Mouse (Mus musculus): ENCODE data around the gene Gm7137. TPM values are rescaled to one million over a fixed set of nuclear protein-coding genes. Genes with fewer than 3 reads are reported as not detected.
"Not testable (repeated sequence)": the region's sequence is repeated elsewhere in the genome, so short reads cannot be mapped to it uniquely, and the experiment has no call there.

The Gm7137 gene
- polyA plus RNA-seq, 1 experiment from 2014 or later = not detected

DNA sequence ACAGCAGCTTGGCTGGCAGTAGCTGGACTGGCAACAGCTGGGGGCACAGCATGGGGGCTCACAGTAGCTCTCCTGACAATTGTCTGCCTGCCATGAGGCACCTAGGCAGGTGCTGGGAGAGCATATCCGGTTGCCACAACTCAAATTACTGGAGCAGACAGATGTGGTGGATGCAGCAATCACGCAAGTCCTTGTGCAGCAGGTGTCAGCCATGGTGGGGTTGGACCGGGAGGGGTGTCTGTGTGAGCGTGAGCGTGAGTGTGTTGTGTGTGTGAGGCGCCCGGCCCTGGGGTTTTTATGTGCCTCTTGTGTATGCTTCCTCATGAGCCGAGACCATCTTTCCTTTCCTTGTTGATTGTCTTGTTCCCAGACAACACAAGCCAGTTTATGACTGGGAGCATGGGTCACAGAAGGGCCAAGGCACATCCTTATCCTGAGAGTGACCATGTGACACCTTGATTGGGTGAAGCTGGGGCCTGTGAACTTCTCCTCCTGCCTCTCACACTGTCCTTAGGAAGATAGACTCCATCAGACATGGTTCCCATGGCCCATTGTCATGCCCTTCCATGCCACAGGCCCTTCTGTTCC is 11.0 kb upstream of the Gm7137 start, which contains the start of gene Gm19668:
Gene Gm19668, minus strand, starts transcription at position 213 of the 588 bp plus-strand sequence.
- H3K9me3 ChIP-seq (replicated peaks; ENCODE audit: control insufficient read depth, low read length) = no peaks in the 10 kb centered on the region
- no peak within 1 kb of the TSS for H3K4me2 ChIP-seq (ENCODE audit: low read length)
- DNase-seq (ENCODE audit: low spot score) = no peak
- H3K4me1 ChIP-seq (ENCODE audit: control insufficient read depth, insufficient read depth, low read length) = no peaks in the 10 kb centered on the region
- H3K36me3 ChIP-seq (ENCODE audit: control insufficient read depth, insufficient read depth, low read length) = no peaks in the 10 kb centered on the region
- H3K4me3 ChIP-seq (ENCODE audit: low read depth, low read length) = no peak within 1 kb of the TSS
- H3K9ac ChIP-seq (ENCODE audit: low read length) = no peak within 1 kb of the TSS
- 64% methylated on average over 8 of the region's 8 CpGs for WGBS
- H3K27ac ChIP-seq (ENCODE audit: low read depth, low read length) = peak within 1 kb of the TSS; percentile 58
- H3K27me3 ChIP-seq (replicated peaks; ENCODE audit: control insufficient read depth, insufficient read depth, low read length) = no peaks in the 10 kb centered on the region
- ATAC-seq = no peak

DNA sequence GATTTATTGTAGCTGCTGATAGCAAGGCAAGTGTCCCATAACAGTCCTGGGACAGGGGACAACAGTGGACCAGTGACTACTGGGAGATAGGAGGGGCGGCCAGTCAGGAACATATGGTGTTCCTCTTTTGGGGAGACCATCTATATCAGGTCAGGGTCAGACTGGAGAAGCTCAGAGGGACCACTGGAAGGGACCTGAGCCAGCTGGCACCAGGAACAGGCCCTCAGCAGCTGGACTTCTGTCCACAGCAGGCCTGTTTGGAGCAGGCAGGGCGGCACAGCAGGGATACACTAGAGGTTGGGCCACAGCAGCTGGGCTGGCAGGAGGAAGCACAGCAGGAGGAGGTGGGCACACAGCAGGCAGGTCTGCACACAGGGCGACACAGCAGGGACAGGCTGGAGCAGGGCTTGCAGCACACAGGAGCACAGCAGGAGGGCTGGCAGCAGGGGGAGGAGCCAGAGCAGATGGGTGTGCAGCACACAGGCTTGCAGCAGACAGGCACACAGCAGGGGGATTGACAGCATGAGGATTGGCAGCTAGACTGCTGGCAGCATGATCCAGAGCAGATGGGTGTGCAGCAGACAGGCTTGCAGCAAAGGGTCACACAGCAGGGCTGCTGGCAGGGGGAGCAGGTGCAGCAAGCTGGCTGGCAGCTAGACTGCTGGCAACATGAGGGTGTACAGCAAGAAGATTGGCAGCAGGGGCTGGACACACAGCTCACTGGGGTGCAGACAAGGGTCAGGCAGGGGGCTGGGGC is 10.3 kb upstream of the Gm7137 start:
- not testable (repeated sequence) for H3K4me1 ChIP-seq (ENCODE audit: control insufficient read depth, insufficient read depth, low read length); H3K36me3 ChIP-seq (ENCODE audit: control insufficient read depth, insufficient read depth, low read length); ATAC-seq; H3K4me3 ChIP-seq (ENCODE audit: low read depth, low read length); H3K27me3 ChIP-seq (replicated peaks; ENCODE audit: control insufficient read depth, insufficient read depth, low read length); H3K4me2 ChIP-seq (ENCODE audit: low read length); H3K9ac ChIP-seq (ENCODE audit: low read length); H3K9me3 ChIP-seq (replicated peaks; ENCODE audit: control insufficient read depth, low read length); DNase-seq (ENCODE audit: low spot score)
- WGBS = 32% methylated on average over 3 of the region's 3 CpGs
- H3K27ac ChIP-seq (ENCODE audit: low read depth, low read length) = peak overlapping the region; percentile 58

DNA sequence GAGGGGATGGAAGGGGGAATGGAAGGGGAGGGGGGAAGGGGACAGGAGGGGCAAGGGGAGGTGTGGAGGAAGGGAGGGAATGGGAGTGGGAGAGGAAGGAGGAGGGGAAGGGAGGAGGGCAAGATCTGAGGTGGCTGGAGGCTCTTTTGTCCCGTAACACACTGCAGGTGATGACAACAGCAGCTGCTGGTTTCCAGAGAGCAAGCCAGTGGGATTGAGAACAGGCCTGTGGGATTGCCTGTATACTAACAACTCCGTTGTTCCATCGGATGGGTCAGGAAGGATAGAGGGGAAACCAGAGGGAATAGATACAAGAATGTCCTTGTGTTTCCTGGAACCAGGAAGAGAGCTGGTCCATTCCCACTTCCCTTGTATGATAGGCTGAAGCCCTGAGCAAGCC is 9.7 kb upstream of the Gm7137 start:
- Histone ChIP-seq H3K27me3 (replicated peaks; ENCODE audit: control insufficient read depth, insufficient read depth, low read length) (no peaks in the 10 kb centered on the region), H3K4me2 (ENCODE audit: low read length) (no peak overlapping the region), H3K4me1 (ENCODE audit: control insufficient read depth, insufficient read depth, low read length) (no peaks in the 10 kb centered on the region), H3K9ac (ENCODE audit: low read length) (no peak overlapping the region), H3K36me3 (ENCODE audit: control insufficient read depth, insufficient read depth, low read length) (no peaks in the 10 kb centered on the region), H3K4me3 (ENCODE audit: low read depth, low read length) (no peak overlapping the region), H3K9me3 (replicated peaks; ENCODE audit: control insufficient read depth, low read length) (no peaks in the 10 kb centered on the region), H3K27ac (ENCODE audit: low read depth, low read length) (peak overlapping the region; percentile 58)
- ATAC-seq = no peak
- WGBS = 14% methylated on average over 3 of the region's 3 CpGs
- no peak for DNase-seq (ENCODE audit: low spot score)

DNA sequence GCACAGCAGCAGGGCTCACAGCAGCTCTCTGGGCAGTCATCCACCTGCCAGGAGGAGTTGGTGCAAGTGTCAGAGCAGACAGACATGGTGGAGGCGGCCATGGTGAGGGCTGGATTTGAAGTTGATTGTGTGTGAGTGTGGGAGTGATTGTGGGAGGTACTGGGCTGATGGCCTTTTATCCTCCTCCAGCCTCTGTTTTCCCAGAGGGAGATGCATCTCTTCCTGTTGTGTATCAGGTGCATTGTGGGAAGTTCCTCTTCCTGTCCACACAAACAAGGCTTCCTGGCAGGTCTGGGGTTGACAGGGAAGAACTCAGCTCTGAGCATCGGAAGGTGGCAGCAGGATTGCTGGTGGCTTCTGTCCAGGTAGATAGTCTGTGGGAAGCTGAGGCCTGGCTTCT is 7.0 kb upstream of the Gm7137 start, which contains the start of gene Gm9639:
Gene Gm9639, minus strand, starts transcription at position 101 of the 400 bp plus-strand sequence.
- H3K9me3 ChIP-seq (replicated peaks; ENCODE audit: control insufficient read depth, low read length) = no peaks in the 10 kb centered on the region
- H3K4me3 ChIP-seq (ENCODE audit: low read depth, low read length) = no peak within 1 kb of the TSS
- 55% methylated on average over 2 of the region's 2 CpGs for WGBS
- H3K4me2 ChIP-seq (ENCODE audit: low read length) = no peak within 1 kb of the TSS
- H3K36me3 ChIP-seq (ENCODE audit: control insufficient read depth, insufficient read depth, low read length) = no peaks in the 10 kb centered on the region
- ATAC-seq = no peak
- no peak for DNase-seq (ENCODE audit: low spot score)
- no peak within 1 kb of the TSS for H3K9ac ChIP-seq (ENCODE audit: low read length)
- no peaks in the 10 kb centered on the region for H3K4me1 ChIP-seq (ENCODE audit: control insufficient read depth, insufficient read depth, low read length)
- no peak within 1 kb of the TSS for H3K27ac ChIP-seq (ENCODE audit: low read depth, low read length)
- H3K27me3 ChIP-seq (replicated peaks; ENCODE audit: control insufficient read depth, insufficient read depth, low read length) = no peaks in the 10 kb centered on the region

DNA sequence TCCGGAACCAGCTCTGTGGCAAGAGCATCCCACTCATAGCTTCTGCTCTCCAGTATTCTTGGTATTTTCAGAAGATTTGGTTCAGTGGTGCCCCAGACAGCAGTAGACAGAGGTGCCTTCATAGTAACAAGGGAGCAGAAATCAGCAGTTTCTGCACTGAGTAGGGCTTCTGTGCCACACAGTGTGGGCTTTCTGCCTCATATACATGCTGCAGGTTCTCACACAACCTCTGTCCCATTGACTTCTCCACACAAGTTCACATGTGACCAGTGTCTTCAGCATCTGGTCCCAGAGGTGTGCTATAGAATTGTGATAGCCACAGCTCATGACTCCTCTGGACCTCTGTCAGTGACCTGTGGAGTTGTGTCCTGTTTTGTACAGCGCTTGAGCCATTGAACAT is 621 bp upstream of the Gm7137 start:
- DNase-seq (ENCODE audit: low spot score) (no peak), ATAC-seq (no peak)
- Histone ChIP-seq H3K4me2 (ENCODE audit: low read length) (no peak overlapping the region), H3K27me3 (replicated peaks; ENCODE audit: control insufficient read depth, insufficient read depth, low read length) (no peaks in the 10 kb centered on the region), H3K27ac (ENCODE audit: low read depth, low read length) (no peak overlapping the region), H3K36me3 (ENCODE audit: control insufficient read depth, insufficient read depth, low read length) (no peaks in the 10 kb centered on the region), H3K9ac (ENCODE audit: low read length) (no peak overlapping the region), H3K4me1 (ENCODE audit: control insufficient read depth, insufficient read depth, low read length) (no peaks in the 10 kb centered on the region), H3K9me3 (replicated peaks; ENCODE audit: control insufficient read depth, low read length) (no peaks in the 10 kb centered on the region), H3K4me3 (ENCODE audit: low read depth, low read length) (no peak overlapping the region)
- WGBS = 87% methylated on average over 2 of the region's 2 CpGs

DNA sequence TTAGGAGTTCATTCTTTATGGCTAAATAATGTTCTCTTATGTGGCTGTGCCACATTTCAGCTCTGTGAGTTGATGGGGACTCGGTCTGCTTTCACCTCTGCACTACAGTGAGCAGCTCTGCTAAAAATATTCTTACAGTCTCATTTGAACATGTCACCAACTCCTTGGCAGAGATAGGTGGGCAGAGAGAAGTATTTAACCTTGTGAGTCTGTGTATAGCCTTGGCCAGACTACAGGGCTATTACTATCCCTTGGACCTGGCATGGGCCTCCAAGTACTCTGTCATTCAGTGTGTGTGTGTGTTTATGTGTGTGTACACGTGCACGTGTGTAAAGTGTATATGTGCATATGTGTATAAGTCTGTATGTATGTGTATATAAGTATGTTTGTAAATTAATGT is 4.6 kb downstream of the Gm7137 start:
- not testable (repeated sequence) for H3K27ac ChIP-seq (ENCODE audit: low read depth, low read length); H3K4me3 ChIP-seq (ENCODE audit: low read depth, low read length); ATAC-seq; H3K9ac ChIP-seq (ENCODE audit: low read length); H3K27me3 ChIP-seq (replicated peaks; ENCODE audit: control insufficient read depth, insufficient read depth, low read length); H3K4me1 ChIP-seq (ENCODE audit: control insufficient read depth, insufficient read depth, low read length); H3K36me3 ChIP-seq (ENCODE audit: control insufficient read depth, insufficient read depth, low read length); DNase-seq (ENCODE audit: low spot score); H3K4me2 ChIP-seq (ENCODE audit: low read length); H3K9me3 ChIP-seq (replicated peaks; ENCODE audit: control insufficient read depth, low read length)
- 81% methylated on average over 1 of the region's 3 CpGs for WGBS

DNA sequence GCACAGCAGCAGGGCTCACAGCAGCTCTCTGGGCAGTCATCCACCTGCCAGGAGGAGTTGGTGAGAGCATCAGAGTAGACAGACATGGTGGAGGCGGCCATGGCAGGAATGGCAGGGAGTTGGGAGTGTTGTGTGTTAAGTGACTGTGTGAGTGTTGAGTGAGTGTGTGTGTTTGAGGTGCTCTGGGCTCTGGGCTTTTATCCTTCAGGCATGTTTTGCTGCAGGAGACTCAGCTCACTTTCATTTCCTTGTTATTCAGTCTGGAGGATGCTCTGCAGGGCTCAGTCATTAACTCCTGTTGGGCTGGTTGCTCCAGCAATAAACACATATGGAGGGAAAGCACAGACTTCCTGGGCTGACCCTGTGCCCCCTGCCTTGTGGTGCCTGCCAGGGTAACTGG is 5.6 kb downstream of the Gm7137 start, which contains the start of gene Gm3250:
Gene Gm3250, minus strand, starts transcription at position 101 of the 400 bp plus-strand sequence.
- H3K4me3 ChIP-seq (ENCODE audit: low read depth, low read length); H3K27me3 ChIP-seq (replicated peaks; ENCODE audit: control insufficient read depth, insufficient read depth, low read length); H3K4me2 ChIP-seq (ENCODE audit: low read length); DNase-seq (ENCODE audit: low spot score); H3K27ac ChIP-seq (ENCODE audit: low read depth, low read length); H3K36me3 ChIP-seq (ENCODE audit: control insufficient read depth, insufficient read depth, low read length); H3K9me3 ChIP-seq (replicated peaks; ENCODE audit: control insufficient read depth, low read length); ATAC-seq; H3K9ac ChIP-seq (ENCODE audit: low read length); H3K4me1 ChIP-seq (ENCODE audit: control insufficient read depth, insufficient read depth, low read length): not testable (repeated sequence)
- no CpG with 5 or more reads among the region's 1 CpGs for WGBS

DNA sequence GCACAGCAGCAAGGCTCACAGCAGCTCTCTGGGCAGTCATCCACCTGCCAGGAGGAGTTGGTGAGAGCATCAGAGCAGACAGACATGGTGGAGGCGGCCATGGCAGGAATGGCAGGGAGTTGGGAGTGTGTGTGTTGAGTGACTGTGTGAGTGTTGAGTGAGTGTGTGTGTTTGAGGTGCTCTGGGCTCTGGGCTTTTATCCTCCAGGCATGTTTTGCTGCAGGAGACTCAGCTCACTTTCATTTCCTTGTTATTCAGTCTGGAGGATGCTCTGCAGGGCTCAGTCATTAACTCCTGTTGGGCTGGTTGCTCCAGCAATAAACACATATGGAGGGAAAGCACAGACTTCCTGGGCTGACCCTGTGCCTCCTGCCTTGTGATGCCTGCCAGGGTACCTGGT is 11.2 kb downstream of the Gm7137 start, which contains the start of gene Gm7138:
Gene Gm7138, minus strand, starts transcription at position 101 of the 400 bp plus-strand sequence.
- not testable (repeated sequence) for H3K4me2 ChIP-seq (ENCODE audit: low read length); H3K27me3 ChIP-seq (replicated peaks; ENCODE audit: control insufficient read depth, insufficient read depth, low read length); H3K4me3 ChIP-seq (ENCODE audit: low read depth, low read length); H3K4me1 ChIP-seq (ENCODE audit: control insufficient read depth, insufficient read depth, low read length); H3K9me3 ChIP-seq (replicated peaks; ENCODE audit: control insufficient read depth, low read length); H3K36me3 ChIP-seq (ENCODE audit: control insufficient read depth, insufficient read depth, low read length); ATAC-seq; H3K9ac ChIP-seq (ENCODE audit: low read length); DNase-seq (ENCODE audit: low spot score); H3K27ac ChIP-seq (ENCODE audit: low read depth, low read length)
- WGBS = 60% methylated on average over 1 of the region's 1 CpGs

DNA sequence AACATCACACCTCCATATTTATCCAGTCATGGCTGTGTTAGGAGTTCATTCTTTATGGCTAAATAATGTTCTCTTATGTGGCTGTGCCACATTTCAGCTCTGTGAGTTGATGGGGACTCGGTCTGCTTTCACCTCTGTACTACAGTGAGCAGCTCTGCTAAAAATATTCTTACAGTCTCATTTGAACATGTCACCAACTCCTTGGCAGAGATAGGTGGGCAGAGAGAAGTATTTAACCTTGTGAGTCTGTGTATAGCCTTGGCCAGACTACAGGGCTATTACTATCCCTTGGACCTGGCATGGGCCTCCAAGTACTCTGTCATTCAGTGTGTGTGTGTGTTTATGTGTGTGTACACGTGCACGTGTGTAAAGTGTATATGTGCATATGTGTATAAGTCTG is 15.9 kb downstream of the Gm7137 start:
- not testable (repeated sequence) for ATAC-seq; H3K9ac ChIP-seq (ENCODE audit: low read length); H3K27ac ChIP-seq (ENCODE audit: low read depth, low read length); H3K4me3 ChIP-seq (ENCODE audit: low read depth, low read length); H3K4me1 ChIP-seq (ENCODE audit: control insufficient read depth, insufficient read depth, low read length); H3K4me2 ChIP-seq (ENCODE audit: low read length); H3K27me3 ChIP-seq (replicated peaks; ENCODE audit: control insufficient read depth, insufficient read depth, low read length); H3K36me3 ChIP-seq (ENCODE audit: control insufficient read depth, insufficient read depth, low read length); DNase-seq (ENCODE audit: low spot score); H3K9me3 ChIP-seq (replicated peaks; ENCODE audit: control insufficient read depth, low read length)
- 78% methylated on average over 1 of the region's 3 CpGs for WGBS
